ENCODE assay signal across 8 mouse cellular contexts in the genomic region with DNA sequence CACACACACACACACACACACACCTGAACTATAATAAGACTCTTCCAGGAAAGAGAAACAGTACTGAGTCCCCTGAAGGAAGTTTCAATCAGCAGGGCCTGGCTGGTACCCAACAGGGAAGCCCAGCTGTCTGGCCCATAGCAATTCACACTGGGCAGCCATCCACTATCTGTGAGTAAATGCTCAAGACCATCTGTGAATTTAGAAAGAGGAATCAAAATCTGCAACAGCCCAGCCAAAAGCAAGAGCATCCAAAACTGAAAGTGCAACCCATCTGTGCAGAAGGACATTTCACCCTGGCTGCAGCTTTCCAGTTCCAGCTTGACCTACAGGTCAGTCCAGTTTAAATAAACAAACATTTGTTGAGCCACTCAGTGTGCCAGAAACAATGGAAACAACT.
DNase-seq lines count a peak whose midpoint lies in the region; ATAC-seq and TF ChIP-seq lines count a peak whose summit lies in the region.

No protein-coding gene starts in this region.

- H3K9ac ChIP-seq in embryonic facial prominence, embryonic 14.5 days (ENCODE audit: low read depth, low read length) = no peak overlapping the region
- no peak overlapping the region for H3K9ac ChIP-seq in MEL (ENCODE audit: control insufficient read depth, low read depth, low read length, poor library complexity, severe bottlenecking)

- no peaks in the 10 kb centered on the region for H3K9me3 ChIP-seq in embryonic facial prominence, embryonic 14.5 days (ENCODE audit: control insufficient read depth, low read length)
- no peaks in the 10 kb centered on the region for H3K9me3 ChIP-seq in embryonic facial prominence, embryonic 10.5 days
- H3K9me3 ChIP-seq in MEL (replicated peaks; ENCODE audit: insufficient read depth, low read length) = no peaks in the 10 kb centered on the region

- no peak for TF ChIP-seq RAD21 in MEL (IDR thresholded peaks at IDR 0.05; ENCODE audit: low read depth, low read length)

- H3K27me3 ChIP-seq in embryonic facial prominence, embryonic 14.5 days (replicated peaks; ENCODE audit: control insufficient read depth, insufficient read depth, low read length) = no peaks in the 10 kb centered on the region
- H3K27me3 ChIP-seq in embryonic facial prominence, embryonic 10.5 days (replicated peaks; ENCODE audit: low read depth, poor library complexity, severe bottlenecking) = no peaks in the 10 kb centered on the region
- H3K27me3 ChIP-seq in MEL (ENCODE audit: control insufficient read depth in 1 of 2, insufficient read depth in 2 of 2, low read length in 2 of 2) = no peaks in the 10 kb centered on the region

- TF ChIP-seq POLR2A in MEL (IDR thresholded peaks at IDR 0.05; ENCODE audit: control insufficient read depth in 1 of 2, insufficient read depth in 1 of 2, low read depth in 1 of 2, low read length in 2 of 2, poor library complexity in 1 of 2) = no peak
- no peak for TF ChIP-seq POLR2A in lung, adult 2 months (IDR thresholded peaks at IDR 0.05; ENCODE audit: borderline replicate concordance, extremely low read depth, low read depth, low read length)

- no peak for ATAC-seq in embryonic facial prominence, embryonic 14.5 days (ENCODE audit: low read depth)

- H3K4me2 ChIP-seq in embryonic facial prominence, embryonic 14.5 days (ENCODE audit: low read depth, low read length) = no peak overlapping the region

- no peak overlapping the region for H3K4me3 ChIP-seq in embryonic facial prominence, embryonic 14.5 days (ENCODE audit: low read depth, low read length)
- no peak overlapping the region for H3K4me3 ChIP-seq in embryonic facial prominence, embryonic 10.5 days
- H3K4me3 ChIP-seq in MEL (ENCODE audit: control insufficient read depth in 1 of 2, insufficient read depth in 1 of 2, low read depth in 2 of 2, low read length in 2 of 2) = no peak overlapping the region
- no peak overlapping the region for H3K4me3 ChIP-seq in lung, adult 2 months (replicated peaks; ENCODE audit: extremely low read depth, low read depth, low read length)

- no peak for TF ChIP-seq CTCF in MEL (IDR thresholded peaks at IDR 0.05 in 2 of 3, conservative IDR thresholded peaks at IDR 0.05 in 1 of 3; ENCODE audit: control insufficient read depth in 1 of 3, insufficient read depth in 1 of 3, low read depth in 2 of 3, low read length in 3 of 3, poor library complexity in 1 of 3, severe bottlenecking in 1 of 3)
- no peak for TF ChIP-seq CTCF in lung, adult 2 months (IDR thresholded peaks at IDR 0.05; ENCODE audit: insufficient read depth, low read length)

- no peak for TF ChIP-seq EP300 in MEL (IDR thresholded peaks at IDR 0.05; ENCODE audit: low read depth in 1 of 2, low read length in 2 of 2)

- no peak overlapping the region for H3K27ac ChIP-seq in embryonic facial prominence, embryonic 14.5 days (replicated peaks; ENCODE audit: low read depth, low read length)
- no peak overlapping the region for H3K27ac ChIP-seq in embryonic facial prominence, embryonic 10.5 days (replicated peaks)
- no peak overlapping the region for H3K27ac ChIP-seq in MEL (ENCODE audit: control insufficient read depth, low read depth, low read length)

- peak; percentile 26 for DNase-seq in embryonic facial prominence, embryonic 14.5 days (ENCODE audit: low spot score)
- no peak for DNase-seq in embryonic facial prominence, embryonic 10.5 days (ENCODE audit: low spot score)
- peak; percentile 33 for DNase-seq in MEL (ENCODE audit: low read depth, low spot score)
- DNase-seq in fat pad, adult 2 months (ENCODE audit: extremely low read depth, low read depth, low spot score) = peak; percentile 11
- peak; percentile 61 for DNase-seq in kidney, postnatal 10 days
- DNase-seq in lung, adult 2 months = peak; percentile 2
- peak; percentile 43 for DNase-seq in telencephalon, adult 2 months (ENCODE audit: low read depth, low spot score)
- DNase-seq in thymus, postnatal 10 days (ENCODE audit: low spot score in 2 of 2) = no peak

- no peaks in the 10 kb centered on the region for H3K4me1 ChIP-seq in embryonic facial prominence, embryonic 14.5 days (ENCODE audit: control insufficient read depth, insufficient read depth, low read length)
- no peaks in the 10 kb centered on the region for H3K4me1 ChIP-seq in embryonic facial prominence, embryonic 10.5 days
- H3K4me1 ChIP-seq in MEL (ENCODE audit: control insufficient read depth in 1 of 2, insufficient read depth in 2 of 2, low read length in 2 of 2) = peaks cover 9% of the 10 kb centered on the region in 2 experiments
- no peaks in the 10 kb centered on the region for H3K4me1 ChIP-seq in lung, adult 2 months (ENCODE audit: control insufficient read depth, insufficient read depth, low read length)

- H3K79me2 ChIP-seq in MEL (ENCODE audit: control insufficient read depth, insufficient read depth, low read length, poor library complexity) = no peaks in the 10 kb centered on the region

- H3K36me3 ChIP-seq in embryonic facial prominence, embryonic 14.5 days (ENCODE audit: control insufficient read depth, insufficient read depth, low read length) = no peaks in the 10 kb centered on the region
- no peaks in the 10 kb centered on the region for H3K36me3 ChIP-seq in embryonic facial prominence, embryonic 10.5 days (replicated peaks)
- peaks cover 0 to 16% of the 10 kb centered on the region in 2 experiments; a peak in 2 of 4 replicates for H3K36me3 ChIP-seq in MEL (ENCODE audit: control insufficient read depth in 1 of 2, insufficient read depth in 2 of 2, low read length in 2 of 2)

TF ChIP-seq in MEL, 35 proteins besides CTCF, POLR2A, EP300 and RAD21:
- TF ChIP-seq ETS1 (IDR thresholded peaks at IDR 0.05; ENCODE audit: low read depth, low read length) (peak; percentile 77; the same call in 1 of the 2 replicates), ZKSCAN1 (IDR thresholded peaks at IDR 0.05; ENCODE audit: low read depth, low read length) (no peak), E2F4 (IDR thresholded peaks at IDR 0.05; ENCODE audit: borderline replicate concordance, low read depth, low read length) (no peak), SMC3 (IDR thresholded peaks at IDR 0.05; ENCODE audit: low read depth, low read length) (no peak), TCF12 (IDR thresholded peaks at IDR 0.05; ENCODE audit: low read depth, low read length) (peak; percentile 35; the same call in 1 of the 2 replicates)

Comparison
In these comparisons a context has a peak if more than half of its experiments do, and no peak if none do; other contexts are left out.
1. DNase-seq: peak in embryonic facial prominence, embryonic 14.5 days (single experiment), MEL (single experiment), fat pad, adult 2 months (single experiment), kidney, postnatal 10 days (single experiment), lung, adult 2 months (single experiment) and telencephalon, adult 2 months (single experiment); none in embryonic facial prominence, embryonic 10.5 days (single experiment) and thymus, postnatal 10 days (0 of 2).